Mouse (Mus musculus) liver, embryonic 12.5 days (tissue): Measurements from ENCODE around the gene Myl12a. TPM values are rescaled to one million over a fixed set of nuclear protein-coding genes. Genes with fewer than 3 reads are reported as not detected.

Experiments used
- ATAC-seq: fragments of 200-750 bp; cut with Nextera tagmentation; 2 replicates; pipeline ENCODE4 v1.8.0; 2017; ENCODE audit warnings: moderate number of reproducible peaks, mild to moderate bottlenecking, moderate library complexity
- H3K27ac ChIP-seq: fragments of 300-500 bp; sonication (generic); 2 replicates; pipeline ENCODE4 v1.5.1; 2016; ENCODE audit warnings: mild to moderate bottlenecking
- H3K27me3 ChIP-seq: fragments of 300-500 bp; sonication (generic); replicated peaks from 2 replicates; pipeline ENCODE4 v1.6.1; 2016; ENCODE audit warnings: mild to moderate bottlenecking, moderate library complexity
- H3K36me3 ChIP-seq: fragments of 300-500 bp; sonication (generic); 2 replicates; pipeline ENCODE4 v1.6.1; 2016; ENCODE audit warnings: mild to moderate bottlenecking, moderate library complexity
- H3K4me1 ChIP-seq: fragments of 300-500 bp; sonication (generic); 2 replicates; pipeline ENCODE4 v1.6.1; 2016
- H3K4me2 ChIP-seq: fragments of 300-500 bp; sonication (generic); 2 replicates; pipeline ENCODE4 v1.6.1; 2016; ENCODE audit warnings: mild to moderate bottlenecking, moderate library complexity
- H3K4me3 ChIP-seq: fragments of 300-500 bp; sonication (generic); 2 replicates; pipeline ENCODE4 v1.5.1; 2016; ENCODE audit warnings: mild to moderate bottlenecking, moderate library complexity
- H3K9ac ChIP-seq: fragments of 300-500 bp; sonication (generic); 2 replicates; pipeline ENCODE4 v1.6.1; 2016; ENCODE audit warnings: mild to moderate bottlenecking, moderate library complexity
- H3K9me3 ChIP-seq: fragments of 300-500 bp; sonication (generic); replicated peaks from 2 replicates; pipeline ENCODE4 v1.6.1; 2016; ENCODE audit warnings: mild to moderate bottlenecking, moderate library complexity
- WGBS: fragments of 180-500 bp; shearing (Covaris S2); methylation state at CpG from one replicate; pipeline ENCODE4 v1.1.7; 2016; ENCODE audit not compliant: insufficient replicate concordance; 5-methylcytosine and 5-hydroxymethylcytosine counted together
- polyA plus RNA-seq: library from polyadenylated mRNA; unstranded; fragments of >200 nt; fragmentation: Nextera tagmentation; extraction: Ambion mirVana; gene quantifications from 2 replicates; pipeline ENCODE4 v1.2.1, GENCODE M21; 2016

Myl12a gene
- 292 TPM in 2 replicates for polyA plus RNA-seq

DNA sequence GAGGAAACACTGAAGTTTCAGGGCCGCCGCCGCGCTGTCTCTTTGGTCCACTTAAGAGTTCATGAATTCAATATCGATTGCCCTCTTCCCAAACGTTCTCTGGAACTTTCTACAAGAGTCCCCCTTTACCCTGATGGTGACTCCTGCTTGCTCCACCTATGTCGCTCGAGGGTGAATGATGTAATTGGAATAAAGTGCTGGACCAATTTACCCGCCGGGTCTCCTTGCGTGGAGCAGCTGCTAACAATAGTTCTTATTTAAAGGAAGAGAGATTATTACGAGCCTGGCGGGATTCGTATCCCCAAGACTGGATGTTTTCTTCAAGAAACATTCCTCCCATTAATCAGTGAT, at the start of gene Myl12a:
Gene Myl12a (minus strand): TSS at position 135 of the 351 bp plus-strand sequence.
- Histone ChIP-seq H3K36me3 (peaks cover 13% of the 10 kb centered on the region), H3K4me3 (peak within 1 kb of the TSS; percentile 85), H3K27me3 (no peaks in the 10 kb centered on the region), H3K4me2 (peak within 1 kb of the TSS; percentile 75), H3K9ac (peak within 1 kb of the TSS; percentile 96), H3K27ac (peak within 1 kb of the TSS; percentile 99), H3K4me1 (peaks cover 47% of the 10 kb centered on the region), H3K9me3 (no peaks in the 10 kb centered on the region)
- 13% methylated on average over 14 of the region's 14 CpGs for WGBS
- ATAC-seq: peak; percentile 36

DNA sequence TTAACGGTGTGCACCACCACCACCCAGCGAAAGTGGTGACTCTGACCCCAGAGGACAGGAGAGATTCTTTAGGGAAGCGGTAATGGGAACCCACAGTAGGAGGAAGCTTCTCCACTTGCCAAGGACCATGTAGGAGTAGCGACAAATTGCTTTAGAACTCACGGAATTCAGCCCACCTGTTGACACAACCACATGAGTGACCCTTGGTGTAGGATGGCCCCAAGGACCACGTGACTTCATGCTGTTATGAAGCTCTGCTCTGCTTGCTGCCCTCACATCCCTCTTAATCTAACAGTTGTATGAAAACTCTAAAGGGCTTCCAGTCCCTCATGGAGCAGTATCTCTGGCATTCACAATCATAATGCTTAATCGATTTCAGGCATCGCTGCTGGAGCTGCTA, 46.6 kb upstream of the Myl12a start:
- Histone ChIP-seq H3K27ac (no peak overlapping the region), H3K9me3 (no peaks in the 10 kb centered on the region), H3K9ac (no peak overlapping the region), H3K36me3 (no peaks in the 10 kb centered on the region), H3K4me2 (no peak overlapping the region), H3K27me3 (no peaks in the 10 kb centered on the region), H3K4me1 (no peaks in the 10 kb centered on the region), H3K4me3 (no peak overlapping the region)
- 68% methylated on average over 8 of the region's 8 CpGs for WGBS
- ATAC-seq: no peak

DNA sequence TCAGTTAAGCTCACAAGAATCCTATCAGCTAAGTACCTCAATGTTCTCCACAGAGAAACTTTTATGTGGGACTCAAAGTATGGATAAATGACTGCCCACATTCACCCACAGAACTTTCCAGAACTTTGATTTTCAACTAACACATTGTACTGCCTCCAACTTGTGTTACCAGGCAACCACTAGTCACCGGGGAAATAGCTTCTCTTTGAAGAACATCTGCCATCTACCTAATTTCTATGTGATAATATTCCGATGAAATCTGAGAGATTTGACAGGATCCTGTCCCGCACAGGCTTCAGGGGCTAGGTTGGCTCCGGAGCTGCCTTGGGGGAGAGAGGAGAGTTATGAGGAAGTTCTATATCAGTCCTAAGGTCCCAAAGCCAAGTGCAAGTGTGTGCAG, 44.2 kb upstream of the Myl12a start:
- Histone ChIP-seq H3K9ac (no peak overlapping the region), H3K27ac (no peak overlapping the region), H3K9me3 (no peaks in the 10 kb centered on the region), H3K4me1 (peaks cover 4% of the 10 kb centered on the region; the same call in 1 of the 2 replicates), H3K27me3 (no peaks in the 10 kb centered on the region), H3K4me2 (no peak overlapping the region), H3K4me3 (no peak overlapping the region), H3K36me3 (no peaks in the 10 kb centered on the region)
- 75% methylated on average over 4 of the region's 4 CpGs for WGBS
- ATAC-seq: no peak

DNA sequence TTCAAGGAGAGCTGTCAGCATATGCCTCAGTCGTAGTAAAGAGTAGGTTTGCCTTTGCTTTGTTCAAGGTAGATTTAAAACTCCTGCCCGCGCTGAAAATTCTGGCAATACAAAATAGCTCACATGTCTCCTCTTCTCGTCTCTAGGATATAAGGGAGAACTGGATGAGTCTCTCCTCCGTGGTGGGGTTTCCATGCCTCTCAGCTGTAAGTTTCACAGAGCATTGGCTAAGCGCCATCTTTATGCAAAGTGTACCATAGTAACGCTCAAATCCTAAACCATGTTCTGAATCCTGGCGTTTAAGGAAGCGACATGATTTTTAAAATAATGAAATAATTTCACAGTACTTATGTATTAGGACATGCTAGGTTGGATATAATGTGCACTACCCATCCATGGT, 42.9 kb upstream of the Myl12a start:
- H3K4me3 ChIP-seq: no peak overlapping the region
- H3K27ac ChIP-seq: no peak overlapping the region
- no peaks in the 10 kb centered on the region for H3K36me3 ChIP-seq
- H3K4me1 ChIP-seq: peaks cover 4% of the 10 kb centered on the region; the same call in 1 of the 2 replicates
- WGBS: 81% methylated on average over 9 of the region's 9 CpGs
- H3K27me3 ChIP-seq: no peaks in the 10 kb centered on the region
- no peak overlapping the region for H3K4me2 ChIP-seq
- no peak overlapping the region for H3K9ac ChIP-seq
- ATAC-seq: no peak
- H3K9me3 ChIP-seq: no peaks in the 10 kb centered on the region

DNA sequence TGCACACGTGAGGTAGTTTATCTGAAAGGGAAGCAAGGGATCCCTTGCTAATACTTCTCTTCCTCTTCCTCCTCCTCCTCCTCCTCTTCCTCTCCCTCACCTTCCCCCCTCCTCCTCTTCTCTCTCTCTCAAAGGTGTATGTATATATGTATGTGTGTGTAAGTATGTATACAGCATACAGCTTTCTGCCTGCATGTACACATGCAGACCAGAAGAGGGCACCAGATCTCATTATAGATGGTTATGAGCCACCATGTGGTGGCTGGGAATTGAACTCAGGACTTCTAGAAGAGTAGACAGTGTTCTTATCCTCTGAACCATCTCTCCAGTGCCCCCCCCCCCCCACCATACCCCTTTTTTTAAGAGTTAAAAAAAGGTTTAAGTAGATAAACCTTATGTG, 40.0 kb upstream of the Myl12a start:
- no peaks in the 10 kb centered on the region for H3K9me3 ChIP-seq
- H3K4me2 ChIP-seq: no peak overlapping the region
- no peak overlapping the region for H3K27ac ChIP-seq
- no peak overlapping the region for H3K9ac ChIP-seq
- H3K36me3 ChIP-seq: no peaks in the 10 kb centered on the region
- 45% methylated on average over 1 of the region's 1 CpGs for WGBS
- no peak overlapping the region for H3K4me3 ChIP-seq
- no peak for ATAC-seq
- H3K27me3 ChIP-seq: no peaks in the 10 kb centered on the region; the same call in 1 of the 2 replicates
- H3K4me1 ChIP-seq: peaks cover 10% of the 10 kb centered on the region; the same call in 1 of the 2 replicates

DNA sequence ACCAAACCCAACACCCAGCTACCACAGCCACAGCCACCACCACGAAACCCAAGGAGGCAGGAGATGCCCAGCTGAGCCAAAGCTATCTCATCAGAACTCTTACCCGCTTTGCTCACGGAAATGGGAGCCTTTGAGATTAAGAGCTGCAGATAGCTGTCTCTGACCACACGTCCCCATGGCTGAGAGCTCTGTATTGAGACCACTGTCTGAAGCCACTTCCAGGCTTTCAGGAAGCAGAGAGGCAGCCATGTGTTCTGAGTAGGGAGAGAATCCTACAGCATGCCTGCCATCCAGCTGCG, 37.9 kb upstream of the Myl12a start:
- H3K27ac ChIP-seq: no peak overlapping the region
- H3K36me3 ChIP-seq: no peaks in the 10 kb centered on the region
- no peak for ATAC-seq
- no peaks in the 10 kb centered on the region; the same call in 1 of the 2 replicates for H3K27me3 ChIP-seq
- peaks cover 10% of the 10 kb centered on the region; the same call in 1 of the 2 replicates for H3K4me1 ChIP-seq
- 33% methylated on average over 5 of the region's 5 CpGs for WGBS
- no peak overlapping the region for H3K4me2 ChIP-seq
- no peaks in the 10 kb centered on the region for H3K9me3 ChIP-seq
- no peak overlapping the region for H3K9ac ChIP-seq
- no peak overlapping the region for H3K4me3 ChIP-seq

DNA sequence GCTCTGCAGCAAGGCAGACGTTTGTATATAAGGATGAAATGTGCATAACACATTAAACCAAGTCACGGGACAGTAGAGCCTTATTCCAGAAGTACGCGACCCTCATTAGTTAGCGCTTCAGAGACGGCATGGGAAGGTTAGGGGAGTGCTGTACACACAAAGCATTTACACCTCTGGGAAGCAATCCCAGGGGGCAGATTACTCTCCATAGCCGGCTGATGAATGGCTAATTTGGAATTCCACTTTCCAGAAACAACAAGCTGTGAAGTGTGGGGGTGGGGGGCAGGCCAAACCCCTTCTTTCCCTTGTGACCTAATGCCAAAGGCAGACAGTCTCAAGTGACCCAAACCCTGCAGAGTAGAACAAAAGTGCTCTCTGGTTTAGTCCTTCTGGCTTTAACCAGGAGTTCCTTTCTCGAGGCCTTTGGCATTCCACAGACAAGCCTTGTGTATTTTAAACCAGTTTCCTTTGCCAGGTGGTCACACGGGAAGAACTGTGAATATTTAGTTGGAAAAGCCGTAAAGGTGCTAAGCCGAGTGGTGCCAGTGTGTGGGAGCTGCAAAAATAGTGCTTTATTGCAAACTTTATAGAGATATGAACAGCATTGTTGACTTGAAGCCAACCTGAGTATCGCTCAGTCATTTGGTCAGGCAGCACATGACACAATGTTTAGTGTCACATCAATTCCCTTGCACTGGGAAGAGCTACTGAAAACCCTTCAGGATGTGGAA, 37.3 kb upstream of the Myl12a start:
- H3K4me2 ChIP-seq: no peak overlapping the region
- H3K9ac ChIP-seq: no peak overlapping the region
- whole genome bisulfite sequencing: 63% methylated on average over 12 of the region's 12 CpGs
- peaks cover 10% of the 10 kb centered on the region; the same call in 1 of the 2 replicates for H3K4me1 ChIP-seq
- no peak overlapping the region for H3K4me3 ChIP-seq
- no peaks in the 10 kb centered on the region for H3K9me3 ChIP-seq
- no peaks in the 10 kb centered on the region; the same call in 1 of the 2 replicates for H3K27me3 ChIP-seq
- no peak for ATAC-seq
- H3K36me3 ChIP-seq: no peaks in the 10 kb centered on the region
- H3K27ac ChIP-seq: no peak overlapping the region

DNA sequence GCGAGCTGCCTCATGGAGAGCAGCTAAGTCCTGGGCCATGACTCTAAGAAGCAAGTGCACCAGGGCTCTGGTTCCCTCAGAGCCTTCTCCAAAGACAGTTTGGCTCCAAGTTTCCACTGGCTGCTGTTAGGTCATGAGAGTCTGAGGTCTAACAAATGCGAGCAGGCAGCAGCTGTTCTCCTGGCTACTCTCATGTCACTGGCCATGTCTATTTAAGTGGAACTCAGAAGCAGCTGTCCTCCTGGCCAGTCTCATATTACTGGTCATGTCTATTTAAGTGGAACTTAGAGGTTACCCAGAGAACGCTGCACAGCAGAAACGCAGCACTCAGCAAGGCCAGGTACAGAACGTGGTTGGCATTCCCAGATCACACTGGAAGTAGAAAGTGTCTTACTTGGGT, 36.1 kb upstream of the Myl12a start:
- no peak overlapping the region for H3K4me3 ChIP-seq
- H3K9ac ChIP-seq: no peak overlapping the region
- no peak for ATAC-seq
- H3K4me2 ChIP-seq: no peak overlapping the region
- no peaks in the 10 kb centered on the region; the same call in 1 of the 2 replicates for H3K27me3 ChIP-seq
- 72% methylated on average over 5 of the region's 5 CpGs for WGBS
- no peaks in the 10 kb centered on the region for H3K36me3 ChIP-seq
- no peaks in the 10 kb centered on the region for H3K9me3 ChIP-seq
- H3K4me1 ChIP-seq: peaks cover 10% of the 10 kb centered on the region; the same call in 1 of the 2 replicates
- H3K27ac ChIP-seq: no peak overlapping the region

DNA sequence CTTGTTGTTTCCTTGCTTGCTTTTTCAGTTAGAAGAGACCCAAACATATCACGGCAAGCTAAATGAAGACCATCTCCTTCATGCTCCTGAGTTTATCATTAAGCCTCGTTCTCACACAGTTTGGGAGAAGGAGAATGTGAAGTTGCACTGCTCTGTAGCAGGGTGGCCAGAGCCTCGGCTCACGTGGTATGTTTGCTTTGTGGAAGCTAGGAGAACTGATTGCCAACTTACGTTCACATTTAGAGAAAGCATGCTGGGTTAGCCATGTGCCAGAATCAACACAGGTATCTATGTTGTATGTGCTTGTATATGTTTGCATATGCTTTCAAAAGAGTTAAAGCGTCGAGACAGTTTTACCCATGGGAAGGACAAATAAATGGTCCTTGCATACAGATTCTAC, 34.5 kb upstream of the Myl12a start:
- Histone ChIP-seq H3K36me3 (no peaks in the 10 kb centered on the region), H3K9ac (no peak overlapping the region), H3K4me1 (0 out of 2 replicates have a peak, but pooled peaks cover 6% of the 10 kb centered on the region), H3K9me3 (no peaks in the 10 kb centered on the region), H3K27me3 (no peaks in the 10 kb centered on the region; the same call in 1 of the 2 replicates), H3K4me3 (no peak overlapping the region), H3K4me2 (no peak overlapping the region), H3K27ac (no peak overlapping the region)
- no peak for ATAC-seq
- WGBS: 66% methylated on average over 7 of the region's 7 CpGs

DNA sequence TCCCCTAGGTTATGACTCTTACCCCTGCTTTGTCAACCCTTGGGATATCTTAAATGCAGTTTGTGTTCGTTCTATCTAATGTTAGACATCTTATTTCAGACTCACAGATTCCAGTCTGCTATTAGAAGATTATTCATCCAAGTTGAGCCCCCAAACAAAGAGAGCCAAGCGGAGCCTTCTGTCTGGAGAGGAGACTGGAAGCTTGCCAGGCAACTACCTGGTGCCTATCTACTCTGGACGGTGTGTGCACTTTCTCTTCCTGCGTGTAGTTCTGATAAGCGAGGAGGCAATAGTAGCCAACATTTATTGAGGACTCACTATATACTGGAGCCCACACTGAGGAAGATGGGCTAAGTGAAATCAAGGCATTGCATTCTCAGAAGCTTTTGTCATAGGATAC, 31.8 kb upstream of the Myl12a start:
- Histone ChIP-seq H3K9me3 (no peaks in the 10 kb centered on the region), H3K4me3 (no peak overlapping the region), H3K27me3 (no peaks in the 10 kb centered on the region; the same call in 1 of the 2 replicates), H3K27ac (no peak overlapping the region), H3K9ac (no peak overlapping the region), H3K4me1 (no peaks in the 10 kb centered on the region), H3K4me2 (no peak overlapping the region), H3K36me3 (no peaks in the 10 kb centered on the region)
- ATAC-seq: no peak
- WGBS: 63% methylated on average over 5 of the region's 5 CpGs

DNA sequence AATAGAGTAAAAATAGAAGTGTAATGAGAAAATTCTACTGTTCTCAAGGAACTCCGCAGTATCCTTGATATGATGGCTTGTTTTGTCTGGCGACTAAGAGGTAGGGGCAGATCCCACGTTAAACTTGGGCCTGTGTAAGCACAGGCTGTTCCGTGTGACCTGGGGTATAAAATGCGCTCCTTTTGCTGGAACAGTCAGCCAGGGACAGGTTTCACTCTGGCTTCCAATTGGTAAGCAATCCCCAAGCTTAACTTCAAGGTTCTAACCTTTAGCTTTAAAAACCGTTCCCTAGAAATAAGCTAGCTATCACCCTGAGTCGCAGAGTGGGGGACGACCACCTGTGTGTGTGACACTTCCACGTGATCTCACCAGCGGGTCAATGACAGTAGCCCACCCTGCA, 30.0 kb upstream of the Myl12a start:
- no peaks in the 10 kb centered on the region for H3K27me3 ChIP-seq
- no peaks in the 10 kb centered on the region for H3K36me3 ChIP-seq
- no peak overlapping the region for H3K9ac ChIP-seq
- WGBS: 80% methylated on average over 10 of the region's 10 CpGs
- no peaks in the 10 kb centered on the region for H3K4me1 ChIP-seq
- H3K4me2 ChIP-seq: no peak overlapping the region
- ATAC-seq: no peak
- H3K9me3 ChIP-seq: no peaks in the 10 kb centered on the region
- no peak overlapping the region for H3K27ac ChIP-seq
- H3K4me3 ChIP-seq: no peak overlapping the region

DNA sequence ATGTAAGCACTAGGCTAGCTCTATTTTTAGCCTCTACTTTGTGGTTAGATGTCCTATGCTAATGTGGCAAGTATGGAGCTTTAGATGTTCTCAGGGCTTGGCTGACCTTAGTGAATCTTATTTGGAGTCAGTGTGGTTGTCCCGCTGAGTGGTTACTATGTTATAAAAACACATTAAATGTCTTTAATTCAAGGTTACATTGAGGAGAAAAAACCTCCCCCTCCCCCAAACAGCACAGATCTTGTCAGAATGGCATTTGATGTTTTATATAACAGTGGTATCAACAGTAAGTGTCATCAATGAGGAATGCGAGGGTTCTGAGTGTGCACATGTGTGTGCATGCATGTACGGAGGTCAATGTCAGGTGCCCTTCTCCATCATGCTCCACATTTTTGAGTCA, 24.5 kb upstream of the Myl12a start:
- 82% methylated on average over 3 of the region's 3 CpGs for WGBS
- Histone ChIP-seq H3K27me3 (no peaks in the 10 kb centered on the region), H3K27ac (no peak overlapping the region), H3K9me3 (no peaks in the 10 kb centered on the region), H3K4me1 (no peaks in the 10 kb centered on the region), H3K4me3 (no peak overlapping the region), H3K9ac (no peak overlapping the region), H3K36me3 (no peaks in the 10 kb centered on the region), H3K4me2 (no peak overlapping the region)
- no peak for ATAC-seq

DNA sequence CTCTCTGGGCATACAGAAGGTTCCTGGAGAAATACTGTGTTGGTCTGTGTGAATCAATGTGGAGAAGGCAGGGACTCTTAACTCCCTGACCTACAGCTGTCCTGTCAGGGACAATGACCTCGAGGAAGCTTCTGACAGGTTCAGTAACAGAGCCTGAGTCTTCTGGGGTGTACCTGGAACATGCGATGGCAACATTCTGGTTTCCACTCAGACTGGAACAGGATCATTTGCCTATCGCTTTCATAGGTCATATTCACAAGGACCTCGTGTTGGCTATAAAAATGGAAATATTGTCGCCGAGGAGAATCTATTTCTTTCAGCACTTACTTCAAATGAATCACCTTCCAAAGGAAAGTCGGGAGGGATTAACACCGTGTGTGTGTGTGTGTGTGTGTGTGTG, 23.2 kb upstream of the Myl12a start:
- Histone ChIP-seq H3K4me2 (no peak overlapping the region), H3K9me3 (no peaks in the 10 kb centered on the region), H3K9ac (no peak overlapping the region), H3K27ac (no peak overlapping the region), H3K36me3 (no peaks in the 10 kb centered on the region), H3K27me3 (no peaks in the 10 kb centered on the region), H3K4me3 (no peak overlapping the region), H3K4me1 (no peaks in the 10 kb centered on the region)
- 72% methylated on average over 8 of the region's 8 CpGs for WGBS
- ATAC-seq: no peak
